Comparison of ENCODE assay signal across 13 mouse cellular contexts in genomic region chr17:84293221-84293620, GRCm38 (mm10).
DNase-seq lines count a peak whose midpoint lies in the region; ATAC-seq and TF ChIP-seq lines count a peak whose summit lies in the region.
"Had no signal": no experiment of that assay in that cellular context is flagged by ENCODE, and none has a peak within 500 bp of the region (broad histone marks: within the 10 kb centered on the region; RNA-seq: fewer than 3 reads in every experiment).

No protein-coding gene starts in this region.

- no peak overlapping the region for H3K27ac ChIP-seq in limb, embryonic 11.5 days (replicated peaks; ENCODE audit: low read depth, low read length)
- no peak overlapping the region for H3K27ac ChIP-seq in limb, embryonic 10.5 days
- peak overlapping the region; percentile 23; the same call in 1 of the 2 replicates for H3K27ac ChIP-seq in testis, adult 2 months (ENCODE audit: control insufficient read depth, insufficient read depth, low read depth, low read length)
- H3K27ac ChIP-seq in heart, embryonic 14.5 days (replicated peaks in 1 of 2; ENCODE audit: control insufficient read depth in 1 of 2, insufficient read depth in 1 of 2, low read depth in 2 of 2, low read length in 2 of 2): peak overlapping the region; percentile 88 to 92
- no peak overlapping the region for H3K27ac ChIP-seq in hindbrain, embryonic 13.5 days
- H3K27ac ChIP-seq: forebrain, embryonic 15.5 days; liver, embryonic 13.5 days had no signal

- WGBS in limb, embryonic 11.5 days: 88% methylated on average over 4 of the region's 4 CpGs
- WGBS in limb, embryonic 10.5 days: 91% methylated on average over 4 of the region's 4 CpGs
- WGBS in heart, embryonic 14.5 days: 6% methylated on average over 4 of the region's 4 CpGs
- 83% methylated on average over 4 of the region's 4 CpGs for WGBS in hindbrain, embryonic 13.5 days

- H3K4me2 ChIP-seq in limb, embryonic 11.5 days (ENCODE audit: low read depth, severe bottlenecking): no peak overlapping the region
- H3K4me2 ChIP-seq in heart, embryonic 14.5 days (ENCODE audit: low read length): peak overlapping the region; percentile 54
- H3K4me2 ChIP-seq in hindbrain, embryonic 13.5 days: no peak overlapping the region
- H3K4me2 ChIP-seq: forebrain, embryonic 15.5 days; liver, embryonic 13.5 days had no signal

- DNase-seq in limb, embryonic 11.5 days (ENCODE audit: low spot score): peak; percentile 2
- DNase-seq in limb, embryonic 10.5 days (ENCODE audit: low spot score): no peak
- DNase-seq in testis, postnatal 14 days (ENCODE audit: low spot score): no peak
- no peak for DNase-seq in spleen, postnatal 36 days (ENCODE audit: low spot score in 2 of 2)
- DNase-seq: kidney, postnatal 10 days; liver, embryonic 13.5 days; right cerebral cortex, postnatal 4 days; thymus, adult 2 months had no signal

- TF ChIP-seq POLR2A in testis, adult 2 months (IDR thresholded peaks at IDR 0.05; ENCODE audit: control insufficient read depth, low read depth, low read length): no peak

- no peaks in the 10 kb centered on the region for H3K4me1 ChIP-seq in limb, embryonic 11.5 days (ENCODE audit: control insufficient read depth, insufficient read depth, low read length)
- H3K4me1 ChIP-seq in limb, embryonic 10.5 days: no peaks in the 10 kb centered on the region
- H3K4me1 ChIP-seq in testis, adult 2 months (ENCODE audit: control insufficient read depth, insufficient read depth, low read length): no peaks in the 10 kb centered on the region; the same call in 1 of the 2 replicates
- H3K4me1 ChIP-seq in heart, embryonic 14.5 days (ENCODE audit: control insufficient read depth in 2 of 2, insufficient read depth in 2 of 2, low read length in 2 of 2): peaks cover 4 to 24% of the 10 kb centered on the region in 2 experiments
- no peaks in the 10 kb centered on the region for H3K4me1 ChIP-seq in hindbrain, embryonic 13.5 days (replicated peaks)
- H3K4me1 ChIP-seq: forebrain, embryonic 15.5 days; liver, embryonic 13.5 days had no signal

- no peaks in the 10 kb centered on the region for H3K27me3 ChIP-seq in limb, embryonic 11.5 days (ENCODE audit: control insufficient read depth, insufficient read depth, low read length)
- no peaks in the 10 kb centered on the region for H3K27me3 ChIP-seq in limb, embryonic 10.5 days (ENCODE audit: low read depth, poor library complexity, severe bottlenecking)
- H3K27me3 ChIP-seq in testis, adult 2 months (ENCODE audit: control insufficient read depth, insufficient read depth, low read length): no peaks in the 10 kb centered on the region
- no peaks in the 10 kb centered on the region for H3K27me3 ChIP-seq in heart, embryonic 14.5 days (ENCODE audit: control insufficient read depth, insufficient read depth, low read length)
- H3K27me3 ChIP-seq in hindbrain, embryonic 13.5 days: no peaks in the 10 kb centered on the region
- H3K27me3 ChIP-seq: forebrain, embryonic 15.5 days; liver, embryonic 13.5 days; Patski had no signal

- no peak overlapping the region for H3K4me3 ChIP-seq in limb, embryonic 11.5 days (ENCODE audit: low read depth, low read length)
- no peak overlapping the region for H3K4me3 ChIP-seq in limb, embryonic 10.5 days
- H3K4me3 ChIP-seq in testis, adult 2 months (ENCODE audit: control insufficient read depth, low read depth, low read length): no peak overlapping the region
- no peak overlapping the region for H3K4me3 ChIP-seq in heart, embryonic 14.5 days (ENCODE audit: control insufficient read depth in 1 of 2, insufficient read depth in 1 of 2, low read depth in 1 of 2, low read length in 2 of 2)
- H3K4me3 ChIP-seq in hindbrain, embryonic 13.5 days: no peak overlapping the region
- H3K4me3 ChIP-seq: forebrain, embryonic 15.5 days; liver, embryonic 13.5 days had no signal

- H3K9me3 ChIP-seq in limb, embryonic 11.5 days (ENCODE audit: control insufficient read depth, low read length): no peaks in the 10 kb centered on the region
- no peaks in the 10 kb centered on the region for H3K9me3 ChIP-seq in limb, embryonic 10.5 days (replicated peaks)
- no peaks in the 10 kb centered on the region for H3K9me3 ChIP-seq in heart, embryonic 14.5 days (ENCODE audit: control insufficient read depth, low read length)
- no peaks in the 10 kb centered on the region for H3K9me3 ChIP-seq in hindbrain, embryonic 13.5 days
- H3K9me3 ChIP-seq: forebrain, embryonic 15.5 days; liver, embryonic 13.5 days had no signal

- ATAC-seq in limb, embryonic 11.5 days (ENCODE audit: insufficient number of reproducible peaks, low FRiP score, low TSS enrichment, low read depth): no peak
- no peak for ATAC-seq in heart, embryonic 14.5 days (ENCODE audit: insufficient number of reproducible peaks, insufficient read depth, low FRiP score, low read depth)
- ATAC-seq in hindbrain, embryonic 13.5 days (ENCODE audit: low FRiP score): no peak
- ATAC-seq: forebrain, embryonic 15.5 days; Patski had no signal

- H3K36me3 ChIP-seq in limb, embryonic 11.5 days (ENCODE audit: control insufficient read depth, insufficient read depth, low read length): no peaks in the 10 kb centered on the region
- H3K36me3 ChIP-seq in limb, embryonic 10.5 days: peaks cover 18% of the 10 kb centered on the region
- H3K36me3 ChIP-seq in testis, adult 2 months (ENCODE audit: control insufficient read depth, insufficient read depth, low read length): no peaks in the 10 kb centered on the region
- H3K36me3 ChIP-seq in heart, embryonic 14.5 days (ENCODE audit: control insufficient read depth, insufficient read depth, low read length): peaks cover 7% of the 10 kb centered on the region; the same call in 1 of the 2 replicates
- peaks cover 11% of the 10 kb centered on the region; the same call in 1 of the 2 replicates for H3K36me3 ChIP-seq in hindbrain, embryonic 13.5 days

- no peak for TF ChIP-seq CTCF in testis, adult 2 months (IDR thresholded peaks at IDR 0.05; ENCODE audit: control insufficient read depth, insufficient read depth, insufficient replicate concordance, low read depth, low read length)

- H3K9ac ChIP-seq in limb, embryonic 11.5 days (ENCODE audit: low read length): no peak overlapping the region
- peak overlapping the region; percentile 48 for H3K9ac ChIP-seq in heart, embryonic 14.5 days (ENCODE audit: low read length)
- H3K9ac ChIP-seq in hindbrain, embryonic 13.5 days: no peak overlapping the region
- H3K9ac ChIP-seq: forebrain, embryonic 15.5 days; liver, embryonic 13.5 days had no signal

Comparison
In these comparisons a context has a peak if more than half of its experiments do, and no peak if none do; other contexts are left out.
1. H3K27ac ChIP-seq: peak in testis, adult 2 months (single experiment) and heart, embryonic 14.5 days (2 of 2); none in limb, embryonic 11.5 days (single experiment), limb, embryonic 10.5 days (single experiment) and hindbrain, embryonic 13.5 days (single experiment).